Comparison of ENCODE assay signal across 13 mouse cellular contexts in genomic region chr4:62730861-62731260, GRCm38 (mm10).
"Had no signal": no experiment of that assay in that cellular context is flagged by ENCODE, and none has a peak within 500 bp of the region (broad histone marks: within the 10 kb centered on the region; RNA-seq: fewer than 3 reads in every experiment).

No protein-coding gene starts in this region.

- H3K9ac ChIP-seq: limb, embryonic 13.5 days; liver, embryonic 15.5 days; midbrain, embryonic 13.5 days had no signal

- H3K27me3 ChIP-seq: limb, embryonic 13.5 days; liver, embryonic 15.5 days; midbrain, embryonic 13.5 days had no signal

- H3K27ac ChIP-seq: kidney, postnatal 0 days; layer of hippocampus, adult 2 months; liver, embryonic 15.5 days; midbrain, embryonic 13.5 days had no signal

- H3K9me3 ChIP-seq: limb, embryonic 13.5 days; liver, embryonic 15.5 days; midbrain, embryonic 13.5 days had no signal

- ATAC-seq: lung, postnatal 0 days; midbrain, embryonic 13.5 days had no signal

- H3K4me2 ChIP-seq: limb, embryonic 13.5 days; liver, embryonic 11.5 days; liver, embryonic 15.5 days; midbrain, embryonic 13.5 days had no signal

- DNase-seq: kidney, adult 9 months; kidney, postnatal 36 days; lung, adult 2 months; lung, postnatal 36 days; right cerebral cortex, postnatal 14 days; thymus, postnatal 36 days had no signal

- H3K4me3 ChIP-seq: layer of hippocampus, adult 2 months; limb, embryonic 13.5 days; liver, embryonic 15.5 days; midbrain, embryonic 13.5 days had no signal

- H3K36me3 ChIP-seq: limb, embryonic 13.5 days; liver, embryonic 15.5 days; midbrain, embryonic 13.5 days had no signal
